Mouse (Mus musculus): ENCODE data around the gene Hcn4.

DNA sequence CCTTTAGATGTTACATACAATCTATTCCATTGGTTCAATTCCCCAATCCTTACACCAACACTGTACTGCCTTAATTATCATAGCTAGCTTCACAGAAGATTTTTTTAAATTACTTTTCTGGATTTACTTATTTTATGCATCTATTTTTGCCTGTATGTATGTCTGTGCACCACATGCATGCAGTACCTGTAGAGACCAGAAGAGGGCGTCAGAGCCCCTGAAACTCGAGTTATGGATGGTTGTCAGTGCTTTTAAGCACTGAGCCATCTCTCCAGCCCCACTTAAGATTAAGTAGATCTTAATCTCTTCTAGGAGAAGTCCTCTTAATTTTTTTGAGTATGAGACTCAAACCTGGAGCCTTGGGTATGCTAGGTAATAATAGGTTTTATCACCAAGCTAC, 47.8 kb upstream of the Hcn4 start:
- TF ChIP-seq POLR2A (IDR thresholded peaks at IDR 0.05; ENCODE audit: borderline replicate concordance, extremely low read depth, insufficient read depth, insufficient read length, poor library complexity, severe bottlenecking) (no peak), CTCF (IDR thresholded peaks at IDR 0.05; ENCODE audit: borderline replicate concordance, extremely low read depth, insufficient read depth, insufficient read length) (peak; percentile 37; the same call in 1 of the 2 replicates)

Data from brain, embryonic 14.5 days (tissue).